ENCODE assay signal across 8 mouse cellular contexts in the genomic region with DNA sequence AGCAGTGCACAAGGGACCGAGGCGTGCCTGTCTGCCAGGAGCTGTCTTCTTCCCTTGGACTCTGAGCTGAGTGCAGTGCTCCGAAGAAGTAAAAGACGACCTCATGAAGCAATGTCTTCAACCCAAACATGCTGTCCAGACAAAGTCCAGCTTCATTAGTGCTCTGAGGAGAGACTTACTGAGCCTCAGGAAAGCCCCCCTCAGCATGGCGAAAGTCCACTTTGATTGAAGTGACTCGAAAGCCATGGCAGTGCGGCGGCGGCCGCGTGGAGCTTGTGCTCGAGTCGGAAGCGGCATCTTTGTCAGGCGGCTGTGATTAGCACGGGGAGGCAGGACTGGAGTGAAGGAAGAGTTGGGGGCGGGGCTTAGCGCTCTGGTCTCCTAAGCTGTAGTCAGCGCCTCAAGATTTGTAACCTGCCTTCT.
A peak's percentile ranks its signal among the peaks of the same experiment; 100 is the strongest.
DNase-seq lines count a peak whose midpoint lies in the region; ATAC-seq lines count a peak whose summit lies in the region.

No protein-coding gene starts in this region.

- H3K27ac ChIP-seq in brown adipose tissue, adult 24 weeks (replicated peaks; ENCODE audit: low read depth, low read length): 0 out of 2 replicates have a peak overlapping the region, but pooled peaks have one; percentile 43
- no peak overlapping the region for H3K27ac ChIP-seq in heart, embryonic 11.5 days (ENCODE audit: low read depth, low read length)
- H3K27ac ChIP-seq in kidney, embryonic 14.5 days (ENCODE audit: low read depth, low read length): no peak overlapping the region; the same call in 1 of the 2 replicates
- no peak overlapping the region for H3K27ac ChIP-seq in lung, embryonic 15.5 days

- no peaks in the 10 kb centered on the region for H3K27me3 ChIP-seq in heart, embryonic 11.5 days (ENCODE audit: control insufficient read depth, insufficient read depth, low read length)
- no peaks in the 10 kb centered on the region for H3K27me3 ChIP-seq in kidney, embryonic 14.5 days (ENCODE audit: control insufficient read depth, insufficient read depth, low read length)
- H3K27me3 ChIP-seq in lung, embryonic 15.5 days: no peaks in the 10 kb centered on the region

- no peaks in the 10 kb centered on the region for H3K36me3 ChIP-seq in heart, embryonic 11.5 days (ENCODE audit: control insufficient read depth, insufficient read depth, low read length)
- H3K36me3 ChIP-seq in kidney, embryonic 14.5 days (ENCODE audit: control insufficient read depth, insufficient read depth, low read length): no peaks in the 10 kb centered on the region
- no peaks in the 10 kb centered on the region for H3K36me3 ChIP-seq in lung, embryonic 15.5 days

- peak overlapping the region; percentile 62; the same call in 1 of the 2 replicates for H3K9ac ChIP-seq in heart, embryonic 11.5 days (ENCODE audit: low read depth, low read length)
- peak overlapping the region; percentile 47; the same call in 1 of the 2 replicates for H3K9ac ChIP-seq in kidney, embryonic 14.5 days (ENCODE audit: low read depth, low read length)
- H3K9ac ChIP-seq in lung, embryonic 15.5 days: peak overlapping the region; percentile 30; the same call in 1 of the 2 replicates

- peak; percentile 23 to 74 for DNase-seq in left cerebral cortex, postnatal 10 days (ENCODE audit: extremely low spot score in 1 of 2, low spot score in 2 of 2)
- no peak for DNase-seq in left cerebral cortex, adult 11 months (ENCODE audit: low spot score)
- DNase-seq in spleen, adult 18-20 months: no peak

- intact Hi-C loops in left cerebral cortex, postnatal 10 days (cut with DNase I): loop anchor here (5.0 kb wide), 1 partner anchor 207 kb away; no protein-coding TSS in a partner anchor

- H3K4me3 ChIP-seq in brown adipose tissue, adult 24 weeks (ENCODE audit: insufficient read depth, low read depth, low read length): peak overlapping the region; percentile 41
- peak overlapping the region; percentile 30 for H3K4me3 ChIP-seq in heart, embryonic 11.5 days (ENCODE audit: low read depth, low read length)
- H3K4me3 ChIP-seq in kidney, embryonic 14.5 days (ENCODE audit: low read length): peak overlapping the region; percentile 27
- H3K4me3 ChIP-seq in lung, embryonic 15.5 days: peak overlapping the region; percentile 31

- 0 out of 2 replicates have a peak, but pooled peaks have one; percentile 40 for ATAC-seq in heart, embryonic 11.5 days (replicated peaks; ENCODE audit: insufficient number of reproducible peaks, low FRiP score, low TSS enrichment)
- peak; percentile 71 for ATAC-seq in kidney, embryonic 14.5 days (ENCODE audit: low FRiP score, low TSS enrichment)
- ATAC-seq in lung, embryonic 15.5 days (ENCODE audit: borderline replicate concordance, extremely low read depth, low FRiP score, low TSS enrichment): peak; percentile 67; the same call in 1 of the 2 replicates
- ATAC-seq in neutrophil, adult 5-6 weeks (ENCODE audit: extremely low read depth, insufficient number of reproducible peaks, low FRiP score, poor library complexity, severe bottlenecking): peak; percentile 25

- H3K9me3 ChIP-seq in heart, embryonic 11.5 days (replicated peaks; ENCODE audit: control insufficient read depth, low read length): no peaks in the 10 kb centered on the region
- H3K9me3 ChIP-seq in kidney, embryonic 14.5 days (ENCODE audit: control insufficient read depth, low read length): no peaks in the 10 kb centered on the region
- no peaks in the 10 kb centered on the region for H3K9me3 ChIP-seq in lung, embryonic 15.5 days

- H3K4me1 ChIP-seq in brown adipose tissue, adult 24 weeks (ENCODE audit: control insufficient read depth, insufficient read depth, insufficient read length, low read length): peaks cover 3% of the 10 kb centered on the region; the same call in 1 of the 2 replicates
- H3K4me1 ChIP-seq in heart, embryonic 11.5 days (ENCODE audit: control insufficient read depth, insufficient read depth, low read length): peaks cover 17% of the 10 kb centered on the region
- peaks cover 7% of the 10 kb centered on the region; the same call in 1 of the 2 replicates for H3K4me1 ChIP-seq in kidney, embryonic 14.5 days (ENCODE audit: control insufficient read depth, insufficient read depth, low read length)
- H3K4me1 ChIP-seq in lung, embryonic 15.5 days: peaks cover 27% of the 10 kb centered on the region

- peak overlapping the region; percentile 68 for H3K4me2 ChIP-seq in heart, embryonic 11.5 days
- peak overlapping the region; percentile 52 for H3K4me2 ChIP-seq in kidney, embryonic 14.5 days (replicated peaks; ENCODE audit: low read depth, low read length)
- peak overlapping the region; percentile 62 for H3K4me2 ChIP-seq in lung, embryonic 15.5 days

- WGBS in heart, embryonic 11.5 days (ENCODE audit: insufficient replicate concordance): 4% methylated on average over 19 of the region's 19 CpGs
- 2% methylated on average over 19 of the region's 19 CpGs for WGBS in kidney, embryonic 14.5 days
- WGBS in lung, embryonic 15.5 days: 2% methylated on average over 19 of the region's 19 CpGs

Comparison
In these comparisons a context has a peak if more than half of its experiments do, and no peak if none do; other contexts are left out.
1. DNase-seq: peak in left cerebral cortex, postnatal 10 days (2 of 2); none in left cerebral cortex, adult 11 months (single experiment) and spleen, adult 18-20 months (0 of 2).
2. Peak in every context shown above with its lines, with median percentiles within 50 percentile points of each other: H3K4me3 ChIP-seq, ATAC-seq, H3K4me2 ChIP-seq and H3K9ac ChIP-seq.